Mouse (Mus musculus) neural tube, embryonic 15.5 days (tissue): ENCODE results near the gene Liph. TPM values are rescaled to one million over a fixed set of nuclear protein-coding genes. Genes with fewer than 3 reads are reported as not detected.
"Not testable (repeated sequence)": the region's sequence is repeated elsewhere in the genome, so short reads cannot be mapped to it uniquely, and the experiment has no call there.

Experiments
- ATAC-seq: fragments of 200-750 bp; cut with Nextera tagmentation; 2 replicates; pipeline ENCODE4 v1.8.0; 2017; ENCODE audit warnings: mild to moderate bottlenecking, moderate TSS enrichment, moderate library complexity; ENCODE audit not compliant: low FRiP score
- H3K27ac ChIP-seq: fragments of 300-500 bp; sonication (generic); replicated peaks from 2 replicates; pipeline ENCODE4 v1.5.1; 2015; ENCODE audit warnings: mild to moderate bottlenecking, inconsistent platforms
- H3K27me3 ChIP-seq: fragments of 300-500 bp; sonication (generic); replicated peaks from 2 replicates; pipeline ENCODE4 v1.6.1; 2015; ENCODE audit warnings: inconsistent platforms
- H3K36me3 ChIP-seq: fragments of 300-500 bp; sonication (generic); 2 replicates; pipeline ENCODE4 v1.6.1; 2015; ENCODE audit warnings: inconsistent platforms
- H3K4me1 ChIP-seq: fragments of 300-500 bp; sonication (generic); 2 replicates; pipeline ENCODE4 v1.6.1; 2015; ENCODE audit warnings: inconsistent platforms
- H3K4me2 ChIP-seq: fragments of 300-500 bp; sonication (generic); 2 replicates; pipeline ENCODE4 v1.6.1; 2015; ENCODE audit warnings: inconsistent platforms, mild to moderate bottlenecking, moderate library complexity
- H3K4me3 ChIP-seq: fragments of 300-500 bp; sonication (generic); replicated peaks from 2 replicates; pipeline ENCODE4 v1.5.1; 2015; ENCODE audit warnings: mild to moderate bottlenecking, inconsistent platforms
- H3K9ac ChIP-seq: fragments of 300-500 bp; sonication (generic); replicated peaks from 2 replicates; pipeline ENCODE4 v1.6.1; 2015; ENCODE audit warnings: mild to moderate bottlenecking, inconsistent platforms
- H3K9me3 ChIP-seq: fragments of 300-500 bp; sonication (generic); replicated peaks from 2 replicates; pipeline ENCODE4 v1.6.1; 2016; ENCODE audit warnings: inconsistent platforms
- WGBS: fragments of 180-500 bp; shearing (Covaris S2); methylation state at CpG from one replicate; pipeline ENCODE4 v1.1.7; 2015; ENCODE audit warnings: mixed read lengths; 5-methylcytosine and 5-hydroxymethylcytosine counted together
- polyA plus RNA-seq: library from polyadenylated mRNA; unstranded; fragments of >200 nt; fragmentation: Nextera tagmentation; extraction: Ambion mirVana; gene quantifications from 2 replicates; pipeline ENCODE4 v1.2.1, GENCODE M21; 2015

Liph gene
- polyA plus RNA-seq, 1 experiment from 2014 or later: 0.49 TPM

DNA sequence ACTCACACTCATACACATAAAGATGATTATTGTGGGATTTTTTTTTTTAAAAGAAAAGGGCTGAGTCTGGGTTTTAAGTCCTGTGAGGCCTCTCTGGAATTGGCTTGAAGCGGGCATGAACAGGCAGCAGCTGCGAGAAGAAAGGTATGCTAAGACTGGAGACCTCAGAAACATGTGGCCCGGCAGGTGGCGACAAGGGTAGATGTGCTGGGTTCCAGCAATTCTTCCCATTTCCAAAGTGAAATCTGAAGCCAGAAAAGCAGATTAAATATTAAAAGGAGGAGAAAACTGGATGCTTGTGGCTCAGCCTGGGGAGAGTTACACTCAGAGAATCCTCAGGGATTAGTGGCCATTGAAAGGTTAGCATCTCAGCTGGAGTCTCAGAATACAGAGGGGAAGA is 24.0 kb downstream of the Liph start:
- no peaks in the 10 kb centered on the region for H3K27me3 ChIP-seq
- no peak overlapping the region for H3K9ac ChIP-seq
- H3K9me3 ChIP-seq: no peaks in the 10 kb centered on the region
- peaks cover 5% of the 10 kb centered on the region; the same call in 1 of the 2 replicates for H3K4me1 ChIP-seq
- no peak overlapping the region for H3K4me2 ChIP-seq
- no peaks in the 10 kb centered on the region for H3K36me3 ChIP-seq
- no peak for ATAC-seq
- no peak overlapping the region for H3K27ac ChIP-seq
- no peak overlapping the region for H3K4me3 ChIP-seq
- WGBS: 82% methylated on average over 4 of the region's 4 CpGs

DNA sequence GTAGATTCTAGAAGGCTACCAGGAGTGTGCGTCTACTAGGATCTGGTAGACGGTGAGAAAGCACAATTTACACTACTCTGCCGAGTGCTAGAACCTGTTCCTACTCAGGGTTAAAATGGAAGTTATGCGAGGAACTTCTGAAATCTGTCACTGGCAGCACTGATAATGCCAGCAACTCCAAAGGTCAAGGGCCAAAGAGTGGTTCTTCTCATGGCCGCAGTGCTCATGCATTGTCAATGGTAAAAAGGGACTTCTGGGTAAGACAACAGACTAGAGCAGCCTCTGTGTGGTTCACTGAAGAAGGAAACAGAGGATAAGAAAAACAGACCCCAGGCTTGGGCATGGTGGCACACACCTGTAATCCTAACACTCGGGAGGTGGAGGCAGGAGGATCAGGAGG is 24.9 kb downstream of the Liph start:
- 90% methylated on average over 6 of the region's 6 CpGs for WGBS

DNA sequence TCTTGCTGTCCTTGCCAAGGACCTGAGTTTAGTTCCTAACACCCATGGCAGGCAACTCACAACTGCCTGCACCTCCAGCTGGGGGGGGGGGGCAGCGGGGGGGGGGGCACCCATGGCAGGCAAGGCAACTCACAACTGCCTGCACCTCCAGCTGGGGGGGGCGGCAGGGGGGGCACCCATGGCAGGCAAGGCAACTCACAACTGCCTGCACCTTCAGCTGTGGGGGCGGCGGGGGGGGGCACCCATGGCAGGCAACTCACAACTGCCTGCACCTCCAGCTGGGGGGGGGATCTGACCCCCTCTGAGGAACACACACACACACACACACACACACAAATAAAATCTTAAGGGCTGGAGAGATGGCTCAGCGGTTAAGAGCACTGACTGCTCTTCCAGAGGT is 25.6 kb downstream of the Liph start:
- no peaks in the 10 kb centered on the region for H3K27me3 ChIP-seq
- H3K36me3 ChIP-seq: no peaks in the 10 kb centered on the region
- no peak overlapping the region for H3K4me3 ChIP-seq
- H3K9ac ChIP-seq: no peak overlapping the region
- WGBS: 70% methylated on average over 5 of the region's 5 CpGs
- H3K9me3 ChIP-seq: no peaks in the 10 kb centered on the region
- H3K27ac ChIP-seq: no peak overlapping the region
- no peak overlapping the region for H3K4me2 ChIP-seq
- no peak for ATAC-seq
- no peaks in the 10 kb centered on the region for H3K4me1 ChIP-seq

More for the DNA sequence above, 24.9 kb downstream of the Liph start:
- no peaks in the 10 kb centered on the region for H3K27me3 ChIP-seq
- no peaks in the 10 kb centered on the region for H3K9me3 ChIP-seq
- H3K4me2 ChIP-seq: no peak overlapping the region
- H3K9ac ChIP-seq: no peak overlapping the region
- no peak for ATAC-seq
- H3K36me3 ChIP-seq: no peaks in the 10 kb centered on the region
- H3K27ac ChIP-seq: no peak overlapping the region
- no peaks in the 10 kb centered on the region for H3K4me1 ChIP-seq
- H3K4me3 ChIP-seq: no peak overlapping the region

DNA sequence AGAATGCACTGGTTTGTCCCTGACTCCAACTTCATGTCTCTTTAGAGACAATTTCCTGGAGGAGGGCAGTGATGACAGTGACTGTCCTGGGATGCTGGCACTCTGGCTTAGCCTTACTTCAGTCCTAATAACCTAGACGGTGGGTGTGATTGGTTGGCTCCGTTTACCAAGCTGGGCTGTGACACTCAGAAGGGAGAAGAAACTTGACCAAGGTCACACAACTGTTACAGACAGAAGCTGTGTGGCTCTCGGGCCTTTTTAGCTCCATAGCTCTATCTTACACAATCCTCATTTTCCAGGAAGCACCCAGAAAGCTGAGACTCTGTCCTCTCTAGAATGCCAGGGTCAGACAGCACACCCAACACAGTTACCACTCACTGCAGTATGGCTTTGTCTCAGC is 29.9 kb downstream of the Liph start:
- Histone ChIP-seq H3K4me1 (no peaks in the 10 kb centered on the region), H3K9ac (no peak overlapping the region), H3K4me3 (no peak overlapping the region), H3K4me2 (no peak overlapping the region), H3K36me3 (no peaks in the 10 kb centered on the region), H3K27me3 (no peaks in the 10 kb centered on the region), H3K9me3 (no peaks in the 10 kb centered on the region), H3K27ac (no peak overlapping the region)
- WGBS: 85% methylated on average over 3 of the region's 3 CpGs
- no peak for ATAC-seq

DNA sequence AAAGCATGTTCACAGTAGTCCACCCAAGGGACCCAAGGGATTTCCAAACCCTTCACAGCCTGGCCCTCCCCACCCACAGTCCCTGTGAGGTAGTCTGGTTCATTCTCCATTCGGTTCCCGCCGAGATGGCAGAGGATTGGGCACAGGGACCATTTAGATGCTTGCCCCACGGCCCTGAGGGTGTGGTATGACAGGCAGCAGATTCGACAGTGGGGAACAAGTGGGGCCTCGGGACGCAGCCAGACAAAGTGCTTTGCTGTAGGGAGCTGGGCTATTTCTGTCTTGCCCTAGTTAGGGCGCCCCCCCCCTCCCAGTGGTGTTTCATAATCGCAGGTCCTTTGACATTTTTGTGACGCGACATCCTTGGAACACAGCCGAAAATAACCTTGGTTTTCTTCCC is 39.9 kb downstream of the Liph start:
- Histone ChIP-seq H3K4me2 (no peak overlapping the region), H3K27me3 (no peaks in the 10 kb centered on the region), H3K36me3 (no peaks in the 10 kb centered on the region), H3K9ac (no peak overlapping the region), H3K4me1 (no peaks in the 10 kb centered on the region), H3K4me3 (no peak overlapping the region), H3K9me3 (no peaks in the 10 kb centered on the region), H3K27ac (no peak overlapping the region)
- WGBS: 87% methylated on average over 12 of the region's 12 CpGs
- no peak for ATAC-seq

DNA sequence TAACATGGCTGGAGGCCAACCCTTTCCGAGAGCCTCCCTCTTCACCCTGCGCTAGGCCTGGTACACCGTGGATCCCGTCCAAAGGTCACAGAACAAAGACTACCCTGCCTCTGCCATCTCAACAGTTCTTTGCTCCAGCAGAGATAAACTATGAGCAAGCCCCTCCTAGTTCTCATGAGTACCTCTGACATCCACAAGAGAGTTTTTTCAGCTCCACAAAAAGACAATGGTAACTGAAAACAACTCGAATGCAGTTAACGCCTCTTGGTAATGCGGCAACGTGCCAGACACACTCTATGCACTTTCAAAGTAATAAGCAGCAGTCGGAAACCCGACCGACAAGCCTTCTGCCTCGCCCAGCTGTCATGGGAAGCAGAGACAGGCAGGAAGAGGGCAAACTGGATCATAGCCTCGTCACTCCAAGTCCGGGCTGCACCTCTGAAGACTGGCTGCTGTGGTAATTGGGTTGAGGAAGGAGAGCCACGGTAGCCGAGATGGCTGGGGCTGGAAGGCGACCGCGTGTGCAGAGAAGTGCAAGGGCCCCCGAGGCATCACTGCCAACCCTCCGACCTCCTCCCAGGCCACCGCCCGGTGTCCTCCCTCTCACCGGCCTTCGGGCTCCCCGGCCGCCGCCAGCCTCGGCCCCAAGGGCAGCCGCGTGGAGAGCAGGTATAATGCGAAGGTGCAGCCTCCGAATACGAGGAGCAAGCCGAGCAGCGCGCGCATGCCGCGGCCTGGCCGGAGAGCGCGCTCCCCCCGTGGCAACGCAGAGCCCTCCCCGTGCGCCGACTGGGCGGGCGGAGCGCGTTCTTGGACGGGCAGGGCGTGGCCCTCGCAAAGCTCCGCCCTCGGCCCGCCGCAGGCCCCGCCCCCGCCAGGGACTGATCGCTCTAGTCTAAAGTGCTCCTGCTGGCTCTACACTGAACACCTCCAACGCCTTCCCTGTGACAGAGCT is 48.4 kb downstream of the Liph start, which contains the start of gene Tmem41a:
Gene Tmem41a (minus strand): TSS at position 792 of the 955 bp plus-strand sequence.
- H3K27me3 ChIP-seq: no peaks in the 10 kb centered on the region
- peak within 1 kb of the TSS; percentile 85 for H3K4me2 ChIP-seq
- H3K4me3 ChIP-seq: peak within 1 kb of the TSS; percentile 80
- H3K36me3 ChIP-seq: no peaks in the 10 kb centered on the region
- no peaks in the 10 kb centered on the region for H3K9me3 ChIP-seq
- H3K27ac ChIP-seq: peak within 1 kb of the TSS; percentile 85
- H3K4me1 ChIP-seq: peaks cover 9% of the 10 kb centered on the region
- peak; percentile 99 for ATAC-seq
- peak within 1 kb of the TSS; percentile 79 for H3K9ac ChIP-seq
- 2% methylated on average over 63 of the region's 63 CpGs for WGBS

DNA sequence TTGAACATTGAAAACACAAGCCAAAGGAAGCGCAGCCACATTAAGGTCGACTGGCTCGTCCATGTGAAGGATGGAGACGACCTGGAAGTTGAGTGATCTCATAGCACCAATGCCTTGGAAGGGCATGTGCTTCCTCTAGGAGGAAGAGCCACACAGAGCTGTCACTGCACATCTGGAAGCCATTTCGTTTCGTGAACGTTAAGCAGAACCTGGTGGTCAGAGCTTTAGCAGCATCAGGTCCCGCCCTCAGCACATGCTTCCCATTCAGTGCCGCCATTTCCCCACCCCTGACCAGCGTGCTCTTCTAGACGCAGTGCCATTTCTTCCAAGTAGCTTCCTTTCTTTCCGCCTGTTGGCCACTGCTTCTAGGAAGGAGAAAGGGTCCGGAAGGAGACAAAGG is 67.0 kb downstream of the Liph start:
- WGBS: 88% methylated on average over 13 of the region's 13 CpGs
- ATAC-seq: no peak
- H3K4me3 ChIP-seq: no peak overlapping the region
- H3K9me3 ChIP-seq: no peaks in the 10 kb centered on the region
- no peak overlapping the region for H3K4me2 ChIP-seq
- H3K9ac ChIP-seq: no peak overlapping the region
- H3K27ac ChIP-seq: no peak overlapping the region
- peaks cover 71% of the 10 kb centered on the region for H3K36me3 ChIP-seq
- no peaks in the 10 kb centered on the region for H3K27me3 ChIP-seq
- no peaks in the 10 kb centered on the region for H3K4me1 ChIP-seq

DNA sequence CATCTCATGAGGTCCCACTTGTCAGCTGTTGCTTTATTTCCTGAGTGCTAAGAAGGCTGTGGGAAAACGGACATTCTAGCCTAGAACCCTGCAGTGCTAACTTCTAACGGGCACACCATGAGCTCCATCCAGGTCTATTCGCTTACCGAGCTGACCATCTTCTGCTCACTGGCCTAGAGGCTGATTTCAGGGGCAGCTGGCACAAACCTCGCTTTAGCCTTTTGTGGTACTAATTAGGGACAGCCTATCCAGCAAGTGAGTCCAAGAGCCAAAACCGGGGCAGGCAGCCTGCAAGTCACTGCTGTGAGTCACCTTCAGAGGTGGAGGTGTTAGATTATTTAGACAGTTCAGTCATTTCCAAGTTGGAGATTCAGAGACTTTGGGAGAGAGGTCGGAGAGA is 78.8 kb downstream of the Liph start:
- Histone ChIP-seq H3K4me3 (no peak overlapping the region), H3K27me3 (no peaks in the 10 kb centered on the region), H3K27ac (no peak overlapping the region), H3K9ac (no peak overlapping the region), H3K9me3 (no peaks in the 10 kb centered on the region), H3K4me1 (no peaks in the 10 kb centered on the region), H3K4me2 (no peak overlapping the region), H3K36me3 (peaks cover 71% of the 10 kb centered on the region)
- 78% methylated on average over 7 of the region's 7 CpGs for WGBS
- ATAC-seq: no peak

DNA sequence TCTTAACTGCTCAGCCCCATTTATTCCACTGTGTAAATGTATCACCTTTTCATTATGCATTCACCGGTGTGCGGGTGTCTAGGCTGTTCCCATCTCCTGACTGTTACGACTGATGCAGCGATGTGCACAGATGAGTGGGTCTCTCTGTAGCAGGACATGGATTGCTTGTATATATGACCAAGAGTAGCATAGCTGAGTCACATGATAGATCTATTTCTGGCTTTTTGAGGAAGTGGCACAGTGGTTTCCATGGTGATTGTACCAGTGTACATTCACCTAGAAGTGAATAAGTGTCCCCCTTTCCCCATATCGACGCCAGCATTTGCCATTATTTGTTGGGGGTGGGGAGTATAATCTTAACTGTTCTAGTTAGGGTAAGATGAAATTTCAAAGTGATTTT is 82.1 kb downstream of the Liph start:
- Histone ChIP-seq H3K9ac (no peak overlapping the region), H3K4me3 (no peak overlapping the region), H3K27ac (no peak overlapping the region), H3K9me3 (no peaks in the 10 kb centered on the region), H3K4me1 (no peaks in the 10 kb centered on the region), H3K27me3 (no peaks in the 10 kb centered on the region), H3K36me3 (peaks cover 71% of the 10 kb centered on the region), H3K4me2 (no peak overlapping the region)
- WGBS: 92% methylated on average over 6 of the region's 6 CpGs
- no peak for ATAC-seq

DNA sequence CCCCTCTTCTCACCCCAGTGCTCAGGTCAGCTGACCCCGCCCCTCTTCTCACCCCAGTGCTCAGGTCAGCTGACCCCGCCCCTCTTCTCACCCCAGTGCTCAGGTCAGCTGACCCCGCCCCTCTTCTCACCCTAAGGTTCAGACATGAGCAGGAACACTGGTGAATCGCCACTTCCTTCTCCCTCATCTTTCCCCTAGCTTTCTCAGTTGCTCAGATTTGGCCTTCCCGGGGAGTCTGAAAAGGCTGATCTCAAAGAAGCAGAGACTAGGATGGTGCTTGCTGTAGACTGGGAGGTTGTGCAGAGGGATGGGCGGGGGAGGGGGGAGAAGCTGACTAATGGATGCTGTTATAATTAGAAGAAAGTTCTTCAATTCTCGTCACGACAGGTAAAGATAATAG is 86.6 kb downstream of the Liph start:
- not testable (repeated sequence) for ATAC-seq, H3K9me3 ChIP-seq, H3K9ac ChIP-seq, H3K4me1 ChIP-seq, H3K4me2 ChIP-seq, H3K27me3 ChIP-seq, H3K27ac ChIP-seq, H3K4me3 ChIP-seq
- 32% methylated on average over 6 of the region's 8 CpGs for WGBS
- peaks cover 68% of the 10 kb centered on the region for H3K36me3 ChIP-seq

DNA sequence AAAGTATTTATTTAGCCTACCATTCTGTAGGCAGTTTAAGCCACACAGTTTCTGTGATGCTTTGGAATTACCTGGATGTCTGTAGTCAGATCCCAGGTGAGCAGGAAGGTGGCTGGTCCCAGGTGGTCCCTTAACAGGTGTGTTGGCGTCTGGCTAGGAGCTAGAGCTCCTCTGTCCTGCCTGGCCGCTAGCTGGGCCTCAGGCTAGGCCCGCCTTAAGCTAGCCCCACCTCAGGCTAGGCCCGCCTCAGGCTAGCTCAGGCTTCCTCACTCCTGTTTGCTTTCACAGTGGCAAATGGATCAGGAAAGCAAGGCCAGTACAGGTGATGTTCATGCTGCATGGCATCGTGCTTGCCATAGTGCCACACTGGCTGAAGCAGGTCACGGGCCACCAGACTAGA is 88.6 kb downstream of the Liph start:
- ATAC-seq: no peak
- Histone ChIP-seq H3K27ac (no peak overlapping the region), H3K9me3 (no peaks in the 10 kb centered on the region), H3K9ac (no peak overlapping the region), H3K4me2 (no peak overlapping the region), H3K4me1 (no peaks in the 10 kb centered on the region), H3K4me3 (no peak overlapping the region), H3K36me3 (peaks cover 55% of the 10 kb centered on the region), H3K27me3 (no peaks in the 10 kb centered on the region)
- 92% methylated on average over 6 of the region's 6 CpGs for WGBS

DNA sequence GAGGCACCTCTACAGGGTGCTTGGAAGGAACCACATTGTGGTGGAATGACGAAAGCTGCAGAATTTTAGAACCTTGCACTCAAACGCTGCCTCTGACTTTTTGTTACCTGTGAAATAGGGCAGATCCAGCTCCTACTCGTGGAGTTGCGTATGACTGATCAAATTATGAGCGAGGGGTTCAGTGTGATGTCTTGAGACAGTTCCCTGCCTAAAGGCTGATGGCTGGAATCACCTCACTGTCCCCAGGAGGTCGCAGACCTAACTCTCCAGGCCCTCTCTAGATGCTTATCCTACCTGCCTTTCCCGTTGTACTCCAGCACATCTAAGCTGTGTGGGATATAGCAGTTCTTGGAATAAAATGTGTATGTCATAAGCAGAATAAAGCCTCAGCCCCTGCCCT is 89.5 kb downstream of the Liph start:
- H3K4me3 ChIP-seq: no peak overlapping the region
- H3K4me1 ChIP-seq: no peaks in the 10 kb centered on the region
- H3K27me3 ChIP-seq: no peaks in the 10 kb centered on the region
- H3K9me3 ChIP-seq: no peaks in the 10 kb centered on the region
- no peak overlapping the region for H3K4me2 ChIP-seq
- no peak overlapping the region for H3K9ac ChIP-seq
- WGBS: 92% methylated on average over 7 of the region's 7 CpGs
- no peak overlapping the region for H3K27ac ChIP-seq
- H3K36me3 ChIP-seq: peaks cover 48% of the 10 kb centered on the region
- ATAC-seq: no peak
